Mouse (Mus musculus) T-helper 1 cell (primary cell): ENCODE data around the gene Themis2.

Source experiments
- in situ Hi-C: fragments of 300-600 bp; cut with MboI, MseI; formaldehyde crosslinking; loops from one replicate; pipeline ENCODE4 v1.15.1; 2025; ENCODE audit warnings: high pct_unique_total_duplicates

Gene Themis2

DNA sequence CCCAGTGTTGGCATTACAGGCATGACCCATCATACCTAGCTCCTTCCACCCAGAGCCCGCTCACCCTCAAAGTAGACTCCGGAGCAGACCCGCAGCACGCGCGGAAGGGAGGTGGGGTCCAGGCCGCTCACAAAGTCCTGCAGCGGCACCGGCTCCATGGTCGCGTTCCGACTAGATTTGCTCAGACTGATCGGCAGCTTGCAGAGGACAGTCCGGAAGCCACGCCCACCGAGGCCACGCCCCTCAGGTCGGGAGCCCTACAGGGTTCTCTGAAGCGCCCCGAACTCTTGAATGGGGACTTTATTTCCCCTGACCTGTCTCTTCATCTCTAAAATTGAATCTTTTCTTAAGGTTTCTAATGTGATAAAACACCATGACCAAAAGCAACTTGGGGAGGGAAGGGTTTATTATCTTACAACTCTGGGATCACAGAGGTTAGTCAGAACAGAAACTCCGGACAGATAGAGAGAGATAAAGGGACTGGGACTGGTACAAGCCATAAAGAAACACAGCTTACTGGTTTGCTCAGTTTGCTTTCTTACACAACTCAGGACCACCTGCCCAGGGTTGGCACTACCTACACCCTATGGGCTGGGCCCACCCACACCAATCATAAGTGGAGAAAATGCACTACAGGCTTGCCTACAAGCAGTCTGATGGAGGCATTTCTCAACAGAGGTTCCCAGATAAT is at the start of gene Themis2:
TSS of gene Themis2 (minus strand) at position 192 of the 691 bp plus-strand sequence.
- in situ Hi-C loops: no loop called here

DNA sequence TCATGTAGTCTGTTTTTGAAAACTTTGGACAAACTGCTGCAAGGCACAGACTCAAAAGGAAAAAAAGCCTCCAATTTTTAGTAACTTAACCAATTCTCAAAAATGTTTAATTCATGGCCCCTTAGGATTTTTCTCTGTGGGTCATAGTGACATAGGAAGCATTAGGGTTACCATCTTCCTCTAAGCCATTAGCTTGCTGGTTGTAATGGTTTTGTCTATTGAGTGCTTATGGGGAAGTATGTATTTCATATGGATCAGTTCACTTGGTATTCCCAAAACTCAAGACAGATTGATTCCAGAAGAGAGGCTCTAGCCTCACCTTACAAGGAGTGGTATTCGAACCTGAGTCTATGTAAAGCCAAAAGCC is 47.5 kb upstream of the Themis2 start:
- in situ Hi-C loops: no loop called here

DNA sequence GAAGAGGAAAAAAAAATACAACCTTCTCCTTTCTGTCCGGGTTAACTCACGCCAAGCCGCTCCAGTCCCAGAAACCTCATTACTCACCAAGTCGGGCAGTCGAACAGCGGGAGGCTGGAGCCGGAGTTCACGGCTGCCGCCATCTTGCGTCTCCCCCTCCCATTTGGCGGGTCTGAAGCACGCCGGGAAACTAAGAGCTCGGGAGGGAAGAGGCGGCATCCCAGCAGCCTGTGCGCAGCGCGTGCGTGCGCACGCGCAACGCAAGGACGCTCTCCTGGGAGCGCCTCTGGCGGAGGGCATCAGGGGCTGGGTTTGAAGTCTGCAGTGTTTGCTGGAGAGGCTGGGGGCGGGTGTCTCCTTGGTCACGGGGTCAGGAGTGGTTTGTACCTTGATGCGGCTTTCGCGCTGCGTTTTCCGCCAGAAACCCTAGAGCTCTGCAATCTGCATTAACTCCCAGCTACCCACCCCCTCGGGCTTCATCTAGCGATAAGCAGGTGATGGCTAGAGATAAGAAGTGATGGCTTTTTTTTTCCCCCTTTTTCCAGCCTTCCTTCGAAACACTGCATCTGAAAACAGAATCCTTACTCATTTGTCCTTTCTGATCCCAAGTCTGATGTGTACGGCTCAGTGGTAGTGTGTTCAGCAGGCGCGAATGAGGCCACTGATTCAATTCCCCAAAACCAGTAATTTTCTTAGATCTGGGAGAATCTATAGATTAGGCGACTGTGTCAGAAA is 47.0 kb upstream of the Themis2 start, which contains the start of gene Ppp1r8:
TSS of gene Ppp1r8 (minus strand) at position 200 of the 735 bp plus-strand sequence.
- in situ Hi-C loops: no loop called here

DNA sequence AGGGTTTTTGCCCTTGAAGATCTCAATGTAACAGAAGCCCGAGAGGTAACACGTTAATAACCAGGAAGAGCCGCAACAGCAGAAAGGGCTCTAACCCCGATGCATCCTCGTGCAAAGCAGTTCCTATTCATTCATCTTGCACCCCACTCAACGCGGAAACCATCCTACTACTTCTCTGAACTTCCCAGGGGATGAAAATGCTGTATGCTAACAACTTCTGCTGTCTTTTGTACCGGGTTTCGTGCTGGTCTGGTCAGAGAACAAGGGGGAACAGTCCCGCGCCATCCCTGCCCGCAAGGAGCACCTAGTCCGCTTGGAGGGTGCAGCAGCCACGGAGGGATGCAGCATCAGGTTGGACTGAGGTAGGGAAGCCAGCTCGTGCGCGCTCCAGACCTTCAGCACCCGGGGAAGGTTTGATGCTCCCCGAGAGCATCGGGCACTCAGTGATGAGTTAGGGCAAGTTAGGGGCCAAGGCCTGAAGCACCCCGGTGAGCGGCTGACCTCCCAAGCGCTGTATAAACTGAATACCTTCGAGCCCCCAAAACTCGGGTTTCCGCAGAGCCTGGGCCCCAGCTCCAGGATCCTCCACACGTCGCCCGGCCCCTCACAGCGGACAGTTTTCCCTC is 46.2 kb upstream of the Themis2 start:
- in situ Hi-C loops: no loop called here

DNA sequence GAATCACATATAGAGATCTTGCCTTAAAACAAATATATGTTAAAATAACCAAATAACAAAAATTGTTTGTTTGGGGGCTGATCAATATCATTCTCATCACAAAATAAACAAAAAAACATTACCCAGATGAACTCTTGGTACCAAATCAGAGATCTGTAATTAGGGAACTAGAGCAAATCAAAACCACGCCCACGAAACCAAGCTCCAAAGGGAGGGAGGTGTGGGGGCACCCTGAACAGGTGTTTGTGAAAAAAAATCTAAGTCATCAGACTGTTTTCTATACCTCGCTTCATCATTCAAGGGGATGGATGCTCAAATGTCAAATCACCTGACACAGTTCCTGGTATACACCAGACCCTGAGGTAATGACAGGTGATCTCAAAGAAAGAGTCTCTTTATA is 45.3 kb upstream of the Themis2 start:
- in situ Hi-C loops: no loop called here

DNA sequence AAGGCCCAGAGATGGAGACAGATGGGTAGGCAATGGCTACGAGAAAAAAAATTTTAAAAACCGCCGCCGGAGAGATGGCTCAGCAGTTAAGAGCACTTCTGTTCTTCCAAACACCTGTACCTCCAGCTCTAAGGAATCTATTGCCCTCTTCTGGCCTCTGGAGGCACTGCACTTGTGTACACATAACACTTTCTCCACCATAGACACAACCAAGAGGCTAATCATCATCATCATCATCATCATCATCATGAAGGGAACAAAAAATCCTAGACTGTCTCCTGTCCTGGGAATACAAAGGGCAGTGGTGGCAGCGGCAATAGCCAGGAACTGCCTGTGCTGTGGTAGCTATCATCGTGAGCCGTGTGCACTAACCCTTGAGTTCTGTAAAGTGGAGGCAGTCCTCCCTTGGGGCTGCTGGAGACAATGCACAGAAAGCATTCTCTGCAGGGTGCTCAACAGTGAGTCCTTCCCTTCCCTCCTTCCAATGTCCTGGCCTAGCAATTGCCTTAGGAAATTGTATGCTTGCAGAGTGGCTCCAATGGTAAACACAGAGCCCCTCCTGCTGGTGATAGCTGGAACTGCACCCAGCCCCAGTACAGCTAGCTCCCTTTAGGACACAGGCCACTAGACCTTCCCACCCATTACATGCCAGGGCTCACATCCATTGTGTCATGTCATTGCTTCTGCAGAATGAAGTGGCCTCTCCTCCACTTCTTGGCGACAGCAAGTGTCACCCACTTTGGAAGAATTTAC is 27.6 kb upstream of the Themis2 start:
- in situ Hi-C loops: loop anchor here (5.0 kb wide), 1 partner anchor 41 kb away; no protein-coding TSS in a partner anchor

DNA sequence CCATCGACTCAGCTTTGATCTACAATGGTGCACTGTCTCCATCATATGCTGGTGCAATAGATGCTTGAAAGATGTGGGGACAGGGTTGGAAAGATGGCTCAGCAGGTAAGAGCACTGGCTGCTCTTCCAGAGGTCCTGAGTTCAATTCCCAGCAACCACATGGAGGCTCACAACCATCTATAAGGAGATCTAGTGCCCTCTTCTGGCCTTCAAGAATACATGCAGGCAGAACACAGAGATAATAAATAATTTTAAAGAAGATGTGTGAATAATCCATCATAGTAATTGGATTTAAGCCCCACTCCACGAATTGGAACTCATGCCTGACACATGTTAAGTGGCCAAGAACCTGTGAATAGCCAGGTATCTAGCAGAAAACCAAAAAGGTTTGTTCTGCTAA is 22.3 kb upstream of the Themis2 start:
- in situ Hi-C loops: no loop called here

DNA sequence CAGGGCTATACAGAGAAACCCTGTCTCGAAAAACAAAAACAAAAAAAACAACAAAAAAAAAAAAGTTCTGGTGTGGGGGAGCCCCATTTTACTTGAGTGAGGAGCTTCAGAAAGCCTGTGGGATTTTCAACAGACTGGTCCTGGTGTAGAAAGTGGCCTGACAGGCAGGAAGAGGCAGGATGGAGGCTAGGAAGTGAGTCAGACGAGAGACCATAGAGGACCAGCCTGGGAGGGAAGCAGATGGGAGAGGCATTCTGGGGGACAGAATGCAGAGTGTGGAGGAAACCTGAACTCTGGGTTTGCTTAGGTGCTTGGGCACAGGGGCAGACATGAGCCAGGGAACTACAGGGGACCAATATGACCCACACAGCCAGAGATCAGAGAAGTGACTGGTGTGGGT is 20.7 kb upstream of the Themis2 start:
- in situ Hi-C loops: no loop called here

DNA sequence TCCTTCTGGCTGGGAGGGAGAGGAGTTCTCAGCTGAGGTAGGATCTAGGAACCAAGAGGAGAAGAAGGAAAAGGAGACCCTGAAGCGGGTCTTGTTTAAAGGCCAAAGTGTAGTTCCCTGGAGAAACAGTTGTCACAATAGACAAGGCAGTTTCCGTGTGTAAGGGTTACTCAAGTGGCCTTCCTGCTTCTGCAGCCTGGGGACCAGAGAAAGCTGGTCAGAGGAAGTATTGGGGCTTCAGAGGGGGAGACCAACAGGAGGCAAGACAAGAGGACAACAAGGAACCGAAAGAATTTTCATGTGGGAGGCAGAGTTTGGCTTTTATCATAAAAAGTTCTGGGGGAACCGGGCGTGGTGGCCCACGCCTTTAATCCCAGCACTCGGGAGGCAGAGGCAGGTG is 20.2 kb upstream of the Themis2 start:
- in situ Hi-C loops: no loop called here

DNA sequence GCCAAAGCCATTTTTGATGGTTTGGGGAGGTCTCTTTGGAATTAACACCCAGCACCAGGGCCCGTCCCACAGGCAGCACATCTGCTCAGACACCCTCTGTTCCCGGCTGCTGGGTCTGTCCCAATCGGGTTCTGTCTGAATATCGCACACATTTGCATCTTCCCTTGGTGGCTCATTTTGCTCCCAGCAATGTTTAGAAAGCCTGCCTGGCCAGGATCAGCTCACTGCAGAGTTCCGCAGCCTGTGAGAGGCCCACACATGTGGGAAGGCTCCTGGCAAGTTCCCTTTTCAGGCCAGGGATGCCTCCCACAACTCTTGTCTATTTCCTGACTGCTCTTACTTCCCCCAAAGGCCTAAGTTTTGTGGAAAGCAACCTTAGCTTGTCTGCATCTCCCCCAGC is 13.4 kb upstream of the Themis2 start:
- in situ Hi-C loops: no loop called here

DNA sequence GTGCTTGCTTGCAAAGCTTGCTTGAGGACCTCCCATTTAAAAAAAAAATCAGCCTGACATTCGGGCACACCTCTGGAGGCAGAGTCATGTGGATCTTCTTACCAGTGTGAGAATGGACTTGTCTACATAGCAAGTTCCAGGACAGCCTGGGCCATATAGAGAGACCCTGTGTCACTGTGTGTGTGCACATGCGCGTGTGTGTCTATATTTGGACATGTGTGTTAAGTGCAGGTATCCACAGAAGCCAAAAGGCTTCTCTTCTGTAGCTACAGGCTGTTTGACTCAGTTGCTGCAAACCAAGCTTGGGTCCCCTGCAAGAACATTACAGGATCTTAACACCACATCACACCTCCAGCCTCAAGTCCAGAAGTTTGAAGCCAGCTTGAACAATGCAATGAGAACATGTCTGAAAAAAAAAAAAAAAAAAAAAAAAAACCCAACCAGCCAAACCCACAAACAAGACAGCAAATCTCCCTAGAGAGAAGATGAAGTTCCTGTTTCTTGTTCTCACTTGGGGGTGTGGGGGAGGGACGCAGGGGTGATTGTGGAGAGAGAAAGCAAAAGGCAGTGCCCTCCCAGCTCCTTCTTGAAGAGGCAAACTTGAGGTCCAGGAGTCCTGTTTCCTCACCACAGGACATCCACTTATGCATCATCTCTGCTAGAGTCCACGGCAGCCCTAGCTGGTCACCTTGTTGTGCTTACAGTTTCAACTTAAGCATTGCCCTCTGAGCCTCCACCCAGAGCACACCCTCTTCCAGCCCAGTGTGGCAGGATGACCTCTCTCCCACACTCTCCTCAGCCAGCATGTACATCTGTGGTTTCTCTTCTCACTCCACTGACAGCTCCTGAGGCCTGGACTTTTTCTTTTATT is 11.8 kb upstream of the Themis2 start:
- in situ Hi-C loops: no loop called here

DNA sequence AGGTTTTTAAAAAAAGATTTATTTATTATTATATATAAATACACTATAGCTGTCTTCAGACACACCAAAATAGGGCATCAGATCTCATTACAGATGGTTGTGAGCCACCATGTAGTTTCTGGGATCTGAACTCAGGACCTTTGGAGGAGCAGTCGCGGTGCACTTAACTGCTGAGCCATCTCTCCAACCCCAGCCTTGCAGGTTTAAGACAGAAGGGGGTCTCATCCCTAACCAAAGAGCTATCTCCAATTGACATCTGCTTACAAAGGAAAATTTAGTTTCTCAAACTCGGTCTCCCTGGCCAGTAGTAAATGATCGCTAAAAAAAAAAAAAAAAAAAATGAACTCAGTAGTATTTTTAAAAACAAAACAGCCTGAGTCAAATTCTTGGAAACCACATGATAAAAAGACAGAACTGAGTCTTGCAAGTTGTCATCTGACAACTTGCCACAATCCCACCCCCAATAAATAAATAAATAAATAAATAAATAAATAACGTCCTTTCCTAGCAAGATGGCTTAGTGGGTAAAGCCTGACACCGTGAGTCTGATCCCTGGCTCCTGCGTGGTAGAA is 10.5 kb upstream of the Themis2 start:
- in situ Hi-C loops: no loop called here

DNA sequence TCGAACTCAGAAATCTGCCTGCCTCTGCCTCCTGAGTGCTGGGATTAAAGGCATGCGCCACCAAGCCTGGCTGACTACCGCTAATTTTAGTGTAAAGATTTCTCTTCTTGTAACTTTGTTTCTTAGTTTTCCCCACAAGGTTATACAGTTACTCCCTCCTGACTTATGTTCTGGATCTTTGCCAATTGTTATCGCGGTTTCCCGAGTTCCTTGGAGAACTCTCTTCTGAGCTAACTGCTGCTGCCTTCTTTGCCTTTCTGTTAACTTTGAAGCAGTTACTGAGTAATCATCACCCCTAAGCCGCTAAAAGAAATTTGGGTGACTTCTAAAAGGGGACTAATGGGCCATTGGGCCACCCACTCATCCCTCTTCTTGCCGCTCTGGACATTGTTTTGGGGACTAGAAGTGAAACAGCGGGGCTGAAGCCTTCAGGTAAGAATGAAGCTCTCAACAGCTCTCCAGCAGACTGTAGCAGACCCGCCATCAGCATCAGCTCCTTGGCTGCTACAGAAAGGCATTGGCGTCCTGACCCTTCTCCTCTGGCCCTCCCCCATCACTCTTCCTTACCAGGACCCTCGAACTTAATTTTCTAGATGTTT is 9.5 kb upstream of the Themis2 start:
- in situ Hi-C loops: no loop called here

DNA sequence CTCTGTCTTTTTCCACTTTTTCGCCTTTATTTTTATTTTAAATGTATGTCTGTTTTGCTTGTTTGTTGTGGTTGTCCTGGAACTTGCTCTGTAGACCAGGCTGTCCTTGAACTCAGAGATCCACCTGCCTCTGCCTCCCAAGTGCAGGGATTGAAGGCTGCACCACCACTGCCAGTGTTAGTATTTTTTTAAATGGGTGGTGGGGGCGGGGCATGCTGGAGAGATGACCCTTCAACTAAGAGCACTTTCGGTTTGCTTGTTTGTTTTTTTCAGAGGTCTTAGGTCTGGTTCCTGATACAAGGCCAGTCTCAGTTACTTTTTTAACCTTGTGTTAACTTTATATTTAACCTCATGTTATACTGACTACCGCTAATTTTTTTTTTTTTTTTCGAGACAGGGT is 9.0 kb upstream of the Themis2 start:
- in situ Hi-C loops: no loop called here

DNA sequence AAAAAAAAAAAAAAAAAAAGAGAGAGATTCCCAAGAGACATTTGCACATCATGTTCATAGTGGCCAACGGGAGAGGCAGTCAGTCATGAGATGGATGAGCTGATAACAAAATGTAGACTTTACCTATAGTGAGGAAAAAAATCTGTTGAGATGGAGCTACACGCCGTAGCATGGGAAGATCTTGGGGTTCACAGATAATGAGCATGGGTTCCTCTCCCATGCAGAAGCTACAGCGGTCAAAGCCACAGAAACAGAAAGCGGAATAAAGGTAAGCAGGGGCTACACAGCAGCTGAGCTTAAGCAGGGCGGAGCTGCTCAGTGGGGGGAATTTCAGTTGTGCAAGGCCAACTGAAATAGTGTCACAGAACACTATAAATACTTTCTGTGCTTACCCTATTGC is 8.1 kb upstream of the Themis2 start:
- in situ Hi-C loops: no loop called here

DNA sequence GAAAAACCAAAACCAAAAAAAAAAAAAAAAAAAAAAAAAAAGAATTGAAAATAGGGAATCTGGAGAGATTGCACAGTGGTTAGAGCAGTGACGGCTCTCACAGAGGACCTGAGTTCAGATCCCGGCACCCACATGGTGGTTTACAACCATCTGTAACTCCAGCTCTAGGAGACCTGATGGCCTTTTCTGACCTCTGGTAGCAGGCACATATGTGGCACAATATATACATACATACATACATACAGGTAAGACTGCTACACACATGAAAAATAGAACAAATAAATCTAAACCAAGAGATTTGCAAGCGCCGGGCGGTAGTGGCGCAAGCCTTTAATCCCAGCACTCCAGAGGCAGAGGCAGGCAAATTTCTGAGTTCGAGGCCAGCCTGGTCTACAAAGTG is 7.7 kb upstream of the Themis2 start:
- in situ Hi-C loops: no loop called here

DNA sequence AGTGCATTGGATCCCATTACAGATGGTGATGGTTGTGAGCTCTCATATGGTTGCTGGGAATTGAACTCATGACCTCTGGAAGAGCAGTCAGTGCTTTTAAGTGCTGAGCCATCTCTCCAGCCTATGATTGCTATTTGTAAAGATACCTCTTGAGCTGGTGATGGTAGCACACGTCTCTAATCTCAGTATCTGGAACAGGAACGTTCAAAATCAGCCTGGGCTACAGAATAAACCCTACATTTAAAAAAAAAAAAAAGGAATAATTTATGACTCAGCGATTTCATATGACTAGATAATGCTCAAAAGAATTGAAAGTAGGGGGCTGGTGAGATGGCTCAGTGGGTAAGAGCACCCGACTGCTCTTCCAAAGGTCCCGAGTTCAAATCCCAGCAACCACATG is 7.0 kb upstream of the Themis2 start:
- in situ Hi-C loops: no loop called here

DNA sequence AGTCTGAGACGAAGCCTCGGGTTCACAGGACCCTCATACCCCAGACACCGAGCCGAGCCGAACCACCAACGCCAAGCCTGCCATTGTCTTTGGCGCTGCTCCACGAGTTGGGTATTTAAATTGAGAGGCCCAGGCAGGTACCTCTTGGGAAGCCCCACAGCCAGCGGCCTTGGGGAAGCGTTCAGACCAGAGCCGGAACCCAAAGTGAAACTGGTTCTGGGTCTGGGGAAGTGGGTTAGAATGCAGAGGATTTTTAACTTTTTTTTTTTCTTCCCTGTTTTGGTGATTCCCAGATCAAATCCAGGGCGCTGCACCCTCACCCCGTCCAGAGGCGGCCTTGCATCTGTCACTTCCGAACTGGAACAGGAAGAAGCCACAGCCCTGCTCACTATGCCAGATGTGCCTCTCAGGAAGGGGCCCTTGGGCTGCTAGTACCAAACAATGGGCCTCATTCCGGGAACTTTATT is 6.0 kb upstream of the Themis2 start:
- in situ Hi-C loops: no loop called here

DNA sequence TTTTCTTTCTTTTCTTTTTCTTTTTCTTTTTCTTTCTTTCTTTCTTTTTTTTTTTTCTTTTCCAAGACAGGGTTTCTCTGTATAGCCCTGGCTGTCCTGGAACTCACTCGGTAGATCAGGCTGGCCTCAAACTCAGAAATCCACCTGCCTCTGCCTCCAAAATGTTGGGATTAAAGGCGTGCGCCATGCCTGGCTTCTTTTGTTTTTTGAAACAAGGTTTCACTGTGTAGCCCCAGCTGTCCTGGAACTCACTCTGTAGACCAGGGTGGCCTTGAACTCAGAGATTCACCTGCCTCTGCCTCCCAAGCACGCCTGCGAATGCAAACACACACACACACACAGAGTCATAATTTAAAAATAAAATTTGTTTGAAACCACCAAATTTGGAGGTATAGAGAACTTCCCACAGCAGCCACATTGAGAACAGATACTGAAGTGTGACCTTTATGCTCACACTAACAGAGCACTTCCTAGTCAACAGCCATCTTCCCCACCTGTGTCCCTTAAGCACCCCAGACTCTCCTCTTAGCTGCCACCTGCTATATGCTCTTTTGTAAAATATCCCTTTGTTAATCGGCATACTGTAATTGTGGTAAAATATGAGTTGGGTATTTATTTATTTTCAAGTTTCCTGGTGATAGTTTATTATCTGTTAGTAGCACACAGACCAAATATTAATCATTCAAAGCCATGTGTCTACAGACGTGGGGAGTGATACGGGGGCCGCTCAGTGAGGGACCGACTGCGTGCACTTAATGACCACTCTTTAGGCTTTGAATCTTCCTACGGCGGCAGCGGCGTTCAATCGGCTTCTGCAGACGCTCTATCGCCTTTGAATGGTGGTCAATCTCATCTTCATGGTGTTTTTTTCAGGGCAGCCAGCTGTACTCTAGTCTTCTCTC is 5.2 kb upstream of the Themis2 start:
- in situ Hi-C loops: no loop called here
